Mouse (Mus musculus): Measurements from ENCODE around the gene Cpm. TPM values are rescaled to one million over a fixed set of nuclear protein-coding genes. Genes with fewer than 3 reads are reported as not detected.
"Not testable (repeated sequence)": the region's sequence is repeated elsewhere in the genome, so short reads cannot be mapped to it uniquely, and the experiment has no call there.

Cpm gene
- total and polyA plus RNA-seq, 2 experiments from 2014 or later = 2.3 to 2.4 TPM

GRCm38 (mm10) chr10:117598266-117598950 lies 30.9 kb upstream of the Cpm start:
- ATAC-seq = no peak
- 89% methylated on average over 10 of the region's 10 CpGs for WGBS
- no peaks in the 10 kb centered on the region for H3K36me3 ChIP-seq (ENCODE audit: insufficient read depth, low read length)
- no peak for DNase-seq (ENCODE audit: low spot score)
- no peaks in the 10 kb centered on the region for H3K27me3 ChIP-seq (ENCODE audit: insufficient read depth, low read length)
- no peak overlapping the region for H3K4me3 ChIP-seq (ENCODE audit: low read length)
- TF ChIP-seq CTCF (IDR thresholded peaks at IDR 0.05; ENCODE audit: low read depth) = no peak
- no peaks in the 10 kb centered on the region for H3K4me1 ChIP-seq (ENCODE audit: insufficient read depth, low read length)
- H3K4me2 ChIP-seq (ENCODE audit: low read depth, low read length) = no peak overlapping the region
- H3K9me3 ChIP-seq (ENCODE audit: low read length) = no peaks in the 10 kb centered on the region
- H3K9ac ChIP-seq (replicated peaks; ENCODE audit: low read length) = no peak overlapping the region
- no peak overlapping the region for H3K27ac ChIP-seq

GRCm38 (mm10) chr10:117598951-117599572 lies 30.2 kb upstream of the Cpm start:
- H3K27ac ChIP-seq; DNase-seq (ENCODE audit: low spot score); H3K9ac ChIP-seq (replicated peaks; ENCODE audit: low read length); H3K4me1 ChIP-seq (ENCODE audit: insufficient read depth, low read length); H3K9me3 ChIP-seq (ENCODE audit: low read length); H3K27me3 ChIP-seq (ENCODE audit: insufficient read depth, low read length); ATAC-seq; H3K4me3 ChIP-seq (ENCODE audit: low read length); H3K4me2 ChIP-seq (ENCODE audit: low read depth, low read length); H3K36me3 ChIP-seq (ENCODE audit: insufficient read depth, low read length): not testable (repeated sequence)
- WGBS = 93% methylated on average over 8 of the region's 8 CpGs

GRCm38 (mm10) chr10:117601146-117602035 lies 27.9 kb upstream of the Cpm start:
- H3K4me3 ChIP-seq (ENCODE audit: low read length) = no peak overlapping the region
- H3K9ac ChIP-seq (replicated peaks; ENCODE audit: low read length) = no peak overlapping the region
- ATAC-seq = no peak
- DNase-seq (ENCODE audit: low spot score) = no peak
- WGBS = 83% methylated on average over 8 of the region's 8 CpGs
- H3K9me3 ChIP-seq (ENCODE audit: low read length) = no peaks in the 10 kb centered on the region
- H3K4me2 ChIP-seq (ENCODE audit: low read depth, low read length) = no peak overlapping the region
- H3K36me3 ChIP-seq (ENCODE audit: insufficient read depth, low read length) = no peaks in the 10 kb centered on the region
- H3K27ac ChIP-seq = no peak overlapping the region
- no peaks in the 10 kb centered on the region for H3K27me3 ChIP-seq (ENCODE audit: insufficient read depth, low read length)
- TF ChIP-seq CTCF (IDR thresholded peaks at IDR 0.05; ENCODE audit: low read depth) = no peak
- H3K4me1 ChIP-seq (ENCODE audit: insufficient read depth, low read length) = no peaks in the 10 kb centered on the region

GRCm38 (mm10) chr10:117602325-117603129 lies 26.8 kb upstream of the Cpm start:
- no peaks in the 10 kb centered on the region for H3K9me3 ChIP-seq (ENCODE audit: low read length)
- no peak for TF ChIP-seq CTCF (IDR thresholded peaks at IDR 0.05; ENCODE audit: low read depth)
- H3K27ac ChIP-seq = no peak overlapping the region
- ATAC-seq = no peak
- WGBS = 96% methylated on average over 3 of the region's 3 CpGs
- H3K4me2 ChIP-seq (ENCODE audit: low read depth, low read length) = no peak overlapping the region
- no peaks in the 10 kb centered on the region for H3K27me3 ChIP-seq (ENCODE audit: insufficient read depth, low read length)
- no peak overlapping the region for H3K9ac ChIP-seq (replicated peaks; ENCODE audit: low read length)
- DNase-seq (ENCODE audit: low spot score) = no peak
- no peak overlapping the region for H3K4me3 ChIP-seq (ENCODE audit: low read length)
- H3K4me1 ChIP-seq (ENCODE audit: insufficient read depth, low read length) = no peaks in the 10 kb centered on the region
- no peaks in the 10 kb centered on the region for H3K36me3 ChIP-seq (ENCODE audit: insufficient read depth, low read length)

GRCm38 (mm10) chr10:117603130-117603833 lies 26.0 kb upstream of the Cpm start:
- 86% methylated on average over 8 of the region's 8 CpGs for WGBS
- H3K9me3 ChIP-seq (ENCODE audit: low read length) = no peaks in the 10 kb centered on the region
- H3K27me3 ChIP-seq (ENCODE audit: insufficient read depth, low read length) = no peaks in the 10 kb centered on the region
- TF ChIP-seq CTCF (IDR thresholded peaks at IDR 0.05; ENCODE audit: low read depth) = no peak
- H3K36me3 ChIP-seq (ENCODE audit: insufficient read depth, low read length) = no peaks in the 10 kb centered on the region
- H3K9ac ChIP-seq (replicated peaks; ENCODE audit: low read length) = no peak overlapping the region
- H3K4me1 ChIP-seq (ENCODE audit: insufficient read depth, low read length) = no peaks in the 10 kb centered on the region
- ATAC-seq (no peak), DNase-seq (ENCODE audit: low spot score) (no peak)
- H3K4me3 ChIP-seq (ENCODE audit: low read length) = no peak overlapping the region
- H3K27ac ChIP-seq = no peak overlapping the region
- H3K4me2 ChIP-seq (ENCODE audit: low read depth, low read length) = no peak overlapping the region

All from hindbrain, postnatal 0 days (tissue).